Mouse (Mus musculus) heart, embryonic 12.5 days (tissue): Measurements from ENCODE around the gene Lair1. TPM values are rescaled to one million over a fixed set of nuclear protein-coding genes. Genes with fewer than 3 reads are reported as not detected.
"Not testable (repeated sequence)": the region's sequence is repeated elsewhere in the genome, so short reads cannot be mapped to it uniquely, and the experiment has no call there.

Experiments
- ATAC-seq: fragments of 200-750 bp; cut with Nextera tagmentation; 2 replicates; pipeline ENCODE4 v1.8.0; 2017; ENCODE audit warnings: moderate TSS enrichment, moderate library complexity; ENCODE audit not compliant: insufficient number of reproducible peaks, low FRiP score
- H3K27ac ChIP-seq: fragments of 300-500 bp; sonication (generic); 2 replicates; pipeline ENCODE4 v1.5.1; 2016; ENCODE audit warnings: mild to moderate bottlenecking, moderate library complexity; ENCODE audit not compliant: poor library complexity, severe bottlenecking
- H3K27me3 ChIP-seq: fragments of 300-500 bp; sonication (generic); replicated peaks from 2 replicates; pipeline ENCODE4 v1.6.1; 2016; ENCODE audit warnings: mild to moderate bottlenecking, moderate library complexity
- H3K36me3 ChIP-seq: fragments of 300-500 bp; sonication (generic); 2 replicates; pipeline ENCODE4 v1.6.1; 2016; ENCODE audit warnings: mild to moderate bottlenecking, moderate library complexity
- H3K4me1 ChIP-seq: fragments of 300-500 bp; sonication (generic); replicated peaks from 2 replicates; pipeline ENCODE4 v1.6.1; 2016; ENCODE audit warnings: mild to moderate bottlenecking
- H3K4me2 ChIP-seq: fragments of 300-500 bp; sonication (generic); 2 replicates; pipeline ENCODE4 v1.6.1; 2016; ENCODE audit warnings: mild to moderate bottlenecking, moderate library complexity
- H3K4me3 ChIP-seq: fragments of 300-500 bp; sonication (generic); 2 replicates; pipeline ENCODE4 v1.5.1; 2016; ENCODE audit warnings: mild to moderate bottlenecking
- H3K9ac ChIP-seq: fragments of 300-500 bp; sonication (generic); 2 replicates; pipeline ENCODE4 v1.6.1; 2016; ENCODE audit warnings: mild to moderate bottlenecking, moderate library complexity
- H3K9me3 ChIP-seq: fragments of 300-500 bp; sonication (generic); replicated peaks from 2 replicates; pipeline ENCODE4 v1.6.1; 2016; ENCODE audit warnings: mild to moderate bottlenecking, moderate library complexity
- WGBS: fragments of 180-500 bp; shearing (Covaris S2); methylation state at CpG from one replicate; pipeline ENCODE4 v1.1.7; 2016; 5-methylcytosine and 5-hydroxymethylcytosine counted together
- polyA plus RNA-seq: library from polyadenylated mRNA; unstranded; fragments of >200 nt; fragmentation: Nextera tagmentation; extraction: Ambion mirVana; gene quantifications from 2 replicates; pipeline ENCODE4 v1.2.1, GENCODE M21; 2016

Lair1 gene
- polyA plus RNA-seq, 1 experiment from 2014 or later: 0.61 TPM

GRCm38 (mm10) chr7:4082804-4083203, 19.8 kb upstream of the Lair1 start:
- WGBS: 36% methylated on average over 2 of the region's 2 CpGs
- no peak overlapping the region for H3K4me3 ChIP-seq
- no peaks in the 10 kb centered on the region for H3K9me3 ChIP-seq
- H3K27ac ChIP-seq: no peak overlapping the region
- no peaks in the 10 kb centered on the region for H3K36me3 ChIP-seq
- ATAC-seq: no peak
- H3K9ac ChIP-seq: no peak overlapping the region
- no peaks in the 10 kb centered on the region for H3K27me3 ChIP-seq
- H3K4me2 ChIP-seq: no peak overlapping the region
- H3K4me1 ChIP-seq: no peaks in the 10 kb centered on the region

DNA sequence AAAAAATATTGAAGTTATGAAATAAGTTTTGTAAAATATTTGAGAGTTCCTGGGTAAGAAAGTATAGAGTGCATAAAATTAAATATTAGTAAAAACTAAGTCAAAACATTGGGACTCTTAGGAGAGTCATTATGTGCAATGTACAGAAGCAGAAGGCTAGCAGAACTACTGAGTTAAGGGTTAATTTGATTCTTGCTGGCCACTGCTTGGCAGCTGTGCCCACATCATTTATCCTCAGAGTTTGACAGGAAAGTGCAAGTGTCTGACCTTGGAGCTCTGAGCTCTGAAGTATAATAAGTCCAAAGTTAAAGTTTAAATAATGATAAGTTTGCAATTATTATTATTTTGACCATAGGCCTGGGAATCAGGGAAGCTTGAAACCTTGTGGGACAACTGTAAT, 18.7 kb upstream of the Lair1 start:
- ATAC-seq: no peak
- H3K4me2 ChIP-seq: no peak overlapping the region

DNA sequence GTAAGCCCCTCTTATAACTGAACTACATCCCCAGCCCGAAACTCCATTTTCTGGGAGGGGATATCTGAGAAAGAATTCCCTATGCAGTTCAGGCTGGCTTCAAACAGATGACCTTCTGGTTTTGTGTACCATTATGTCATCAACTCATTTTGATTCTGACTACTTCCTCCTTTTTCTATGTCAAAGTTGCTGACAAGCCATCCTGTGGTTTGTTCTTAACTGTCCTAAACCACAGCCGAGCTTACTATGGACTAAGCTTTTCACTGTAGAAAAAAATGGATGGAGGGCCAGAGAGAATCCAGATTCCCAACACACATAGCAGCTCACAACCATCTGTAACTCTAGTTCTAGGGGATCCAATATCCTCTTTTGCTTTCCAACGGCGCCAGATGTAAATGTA, 17.5 kb upstream of the Lair1 start:
- H3K36me3 ChIP-seq: no peaks in the 10 kb centered on the region
- no peaks in the 10 kb centered on the region for H3K27me3 ChIP-seq
- H3K4me2 ChIP-seq: no peak overlapping the region
- 72% methylated on average over 4 of the region's 4 CpGs for WGBS
- no peak overlapping the region for H3K27ac ChIP-seq
- no peak overlapping the region for H3K4me3 ChIP-seq
- H3K9ac ChIP-seq: no peak overlapping the region
- no peaks in the 10 kb centered on the region for H3K4me1 ChIP-seq
- H3K9me3 ChIP-seq: no peaks in the 10 kb centered on the region
- ATAC-seq: no peak

More for the DNA sequence above, 18.7 kb upstream of the Lair1 start:
- Histone ChIP-seq H3K4me3 (no peak overlapping the region), H3K9me3 (no peaks in the 10 kb centered on the region), H3K4me1 (no peaks in the 10 kb centered on the region), H3K27ac (no peak overlapping the region), H3K36me3 (no peaks in the 10 kb centered on the region), H3K9ac (no peak overlapping the region), H3K27me3 (no peaks in the 10 kb centered on the region)

GRCm38 (mm10) chr7:4079511-4079910, 16.5 kb upstream of the Lair1 start:
- Histone ChIP-seq H3K9me3 (no peaks in the 10 kb centered on the region), H3K4me1 (no peaks in the 10 kb centered on the region)
- no peak for ATAC-seq

DNA sequence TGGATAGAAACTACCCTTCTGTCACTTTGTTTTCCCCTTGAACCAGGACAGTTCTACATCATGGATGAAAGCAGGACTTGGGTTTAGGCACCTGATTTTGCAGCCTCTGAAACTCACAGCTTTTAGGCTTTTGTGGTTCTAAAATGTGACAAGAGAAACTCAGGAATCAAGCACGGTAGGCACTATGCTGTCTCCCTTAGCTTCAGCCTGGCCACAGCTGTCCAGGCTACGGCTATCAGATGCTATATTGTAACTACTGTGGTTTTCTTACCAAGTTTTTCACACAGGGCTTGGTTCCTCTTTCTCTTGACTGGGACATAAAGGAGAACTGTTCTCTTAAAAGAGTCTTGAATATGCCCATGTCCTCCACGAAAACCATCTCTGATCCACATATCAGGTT, 10.1 kb upstream of the Lair1 start:
- Histone ChIP-seq H3K36me3 (no peaks in the 10 kb centered on the region), H3K4me2 (no peak overlapping the region), H3K27me3 (no peaks in the 10 kb centered on the region), H3K9me3 (no peaks in the 10 kb centered on the region), H3K27ac (no peak overlapping the region), H3K4me3 (no peak overlapping the region), H3K9ac (no peak overlapping the region), H3K4me1 (no peaks in the 10 kb centered on the region)
- ATAC-seq: no peak
- 64% methylated on average over 3 of the region's 3 CpGs for WGBS

More at GRCm38 (mm10) chr7:4079511-4079910, 16.5 kb upstream of the Lair1 start:
- H3K4me3 ChIP-seq: no peak overlapping the region
- no peaks in the 10 kb centered on the region for H3K27me3 ChIP-seq
- 76% methylated on average over 7 of the region's 7 CpGs for WGBS
- no peaks in the 10 kb centered on the region for H3K36me3 ChIP-seq
- no peak overlapping the region for H3K27ac ChIP-seq
- H3K4me2 ChIP-seq: no peak overlapping the region
- H3K9ac ChIP-seq: no peak overlapping the region

DNA sequence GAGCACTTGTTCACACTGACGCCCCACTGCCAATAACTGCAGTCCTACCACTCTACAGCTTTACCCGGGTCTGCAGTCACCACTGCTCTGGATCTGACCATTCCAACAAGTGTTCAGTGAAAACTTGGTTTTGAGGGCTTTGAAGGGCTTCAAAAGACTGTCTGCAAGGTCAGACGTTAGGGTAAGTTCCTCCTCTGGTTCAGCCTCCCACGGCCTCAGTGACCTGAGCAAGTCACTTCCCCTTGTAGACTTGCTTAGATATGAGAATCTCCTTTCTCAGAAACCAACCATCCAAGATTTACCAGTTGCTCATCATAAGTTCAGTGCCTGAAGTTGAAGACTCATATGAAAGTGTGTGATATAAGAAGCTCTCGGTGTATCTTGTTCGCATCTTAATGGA, 8.1 kb upstream of the Lair1 start:
- Histone ChIP-seq H3K9me3 (no peaks in the 10 kb centered on the region), H3K9ac (no peak overlapping the region), H3K36me3 (no peaks in the 10 kb centered on the region), H3K4me3 (no peak overlapping the region), H3K4me2 (no peak overlapping the region), H3K27ac (no peak overlapping the region), H3K4me1 (no peaks in the 10 kb centered on the region), H3K27me3 (no peaks in the 10 kb centered on the region)
- ATAC-seq: no peak
- WGBS: 78% methylated on average over 6 of the region's 6 CpGs

GRCm38 (mm10) chr7:4063714-4064425, 866 bp upstream of the Lair1 start:
- H3K27me3 ChIP-seq: no peaks in the 10 kb centered on the region
- no peak overlapping the region for H3K27ac ChIP-seq
- H3K4me3 ChIP-seq: no peak overlapping the region
- ATAC-seq: no peak
- no peaks in the 10 kb centered on the region for H3K9me3 ChIP-seq
- WGBS: 81% methylated on average over 1 of the region's 1 CpGs
- H3K36me3 ChIP-seq: no peaks in the 10 kb centered on the region
- no peak overlapping the region for H3K4me2 ChIP-seq
- no peak overlapping the region for H3K9ac ChIP-seq
- no peaks in the 10 kb centered on the region for H3K4me1 ChIP-seq

DNA sequence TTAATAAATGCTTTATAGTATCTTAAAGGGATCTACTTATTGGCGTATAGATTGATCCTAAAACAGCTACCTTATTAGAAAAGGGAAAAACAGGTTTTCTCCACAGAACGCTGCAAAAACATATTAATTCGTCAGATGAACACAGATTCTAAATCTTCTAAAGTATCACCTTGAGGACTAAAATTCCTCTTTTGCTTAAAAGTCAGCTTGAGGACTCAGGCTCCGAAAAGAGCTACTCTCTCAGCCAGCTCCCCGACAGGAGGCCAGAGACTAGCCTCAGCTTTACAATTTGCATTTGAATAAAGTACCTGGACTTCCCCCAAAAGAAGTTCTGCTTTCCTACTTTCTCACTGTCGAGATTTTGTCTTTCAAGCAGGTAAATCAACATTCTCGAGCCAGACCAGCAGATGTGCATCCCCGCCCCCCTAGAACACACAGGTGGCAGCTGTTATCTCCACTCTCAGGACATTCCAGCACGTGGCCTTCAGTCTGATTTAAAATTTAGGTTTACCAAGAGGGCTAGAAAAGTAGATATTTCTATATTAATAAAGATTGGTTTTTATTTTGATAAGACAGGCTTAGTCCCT, 2.3 kb downstream of the Lair1 start:
- H3K36me3 ChIP-seq, H3K27me3 ChIP-seq, H3K9ac ChIP-seq, H3K4me1 ChIP-seq, H3K4me3 ChIP-seq, H3K4me2 ChIP-seq, H3K27ac ChIP-seq, H3K9me3 ChIP-seq, ATAC-seq: not testable (repeated sequence)
- WGBS: 62% methylated on average over 9 of the region's 9 CpGs

DNA sequence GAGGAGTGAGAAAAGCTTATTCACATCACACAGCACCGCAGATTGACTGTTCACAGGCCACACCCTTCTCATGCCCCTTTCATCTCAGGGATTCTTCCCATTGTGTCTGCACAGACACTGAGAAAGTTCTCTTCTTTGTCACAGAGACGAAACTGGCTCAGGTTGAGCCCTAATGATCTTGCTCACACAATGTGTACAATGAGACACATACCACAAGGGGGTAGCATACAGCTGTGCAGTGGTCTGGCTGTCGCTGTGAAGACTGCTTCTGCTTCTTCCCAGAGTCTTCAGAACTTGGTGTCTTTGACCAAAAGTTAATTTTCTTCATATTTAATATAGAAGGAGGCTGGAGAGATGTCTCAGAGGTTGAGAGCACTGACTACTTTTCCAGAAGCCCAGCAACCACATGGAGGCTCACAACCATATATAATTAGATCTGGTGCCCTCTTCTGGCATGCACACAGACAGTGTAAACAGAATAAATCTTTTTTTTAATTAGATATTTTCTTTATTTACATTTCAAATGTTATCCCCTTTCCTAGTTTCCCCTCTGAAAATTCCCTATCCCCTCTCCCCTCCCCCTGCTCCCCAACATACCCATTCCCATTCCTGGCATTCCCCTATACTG, 36.1 kb downstream of the Lair1 start:
- Histone ChIP-seq H3K36me3 (no peaks in the 10 kb centered on the region), H3K27me3 (no peaks in the 10 kb centered on the region), H3K4me1 (no peaks in the 10 kb centered on the region), H3K4me3 (no peak overlapping the region), H3K9ac (no peak overlapping the region), H3K27ac (no peak overlapping the region), H3K4me2 (no peak overlapping the region), H3K9me3 (no peaks in the 10 kb centered on the region)
- ATAC-seq: no peak
- 41% methylated on average over 3 of the region's 3 CpGs for WGBS

- peaks cover 13% of the 10 kb centered on the region; the same call in 1 of the 2 replicates for H3K9me3 ChIP-seq
- H3K36me3 ChIP-seq, H3K4me1 ChIP-seq, H3K9ac ChIP-seq, H3K27ac ChIP-seq, H3K4me3 ChIP-seq, H3K4me2 ChIP-seq, ATAC-seq, H3K27me3 ChIP-seq: not testable (repeated sequence)
- 54% methylated on average over 3 of the region's 3 CpGs for WGBS
Observed at GRCm38 (mm10) chr7:4004636-4005035, 58.4 kb downstream of the Lair1 start.

- H3K27ac ChIP-seq, H3K36me3 ChIP-seq, H3K9ac ChIP-seq, H3K4me2 ChIP-seq, ATAC-seq, H3K4me3 ChIP-seq, H3K27me3 ChIP-seq, H3K4me1 ChIP-seq: not testable (repeated sequence)
- H3K9me3 ChIP-seq: peaks cover 13% of the 10 kb centered on the region; the same call in 1 of the 2 replicates
- WGBS: 68% methylated on average over 4 of the region's 4 CpGs
Observed at GRCm38 (mm10) chr7:4003996-4004395, 59.0 kb downstream of the Lair1 start.
